Mouse (Mus musculus): ENCODE measurements around the gene Pex11g. TPM values are rescaled to one million over a fixed set of nuclear protein-coding genes. Genes with fewer than 3 reads are reported as not detected.
A peak's percentile ranks its signal among the peaks of the same experiment; 100 is the strongest.

The Pex11g gene
- polyA plus RNA-seq, 1 experiment from 2014 or later, result 3.1 TPM

DNA sequence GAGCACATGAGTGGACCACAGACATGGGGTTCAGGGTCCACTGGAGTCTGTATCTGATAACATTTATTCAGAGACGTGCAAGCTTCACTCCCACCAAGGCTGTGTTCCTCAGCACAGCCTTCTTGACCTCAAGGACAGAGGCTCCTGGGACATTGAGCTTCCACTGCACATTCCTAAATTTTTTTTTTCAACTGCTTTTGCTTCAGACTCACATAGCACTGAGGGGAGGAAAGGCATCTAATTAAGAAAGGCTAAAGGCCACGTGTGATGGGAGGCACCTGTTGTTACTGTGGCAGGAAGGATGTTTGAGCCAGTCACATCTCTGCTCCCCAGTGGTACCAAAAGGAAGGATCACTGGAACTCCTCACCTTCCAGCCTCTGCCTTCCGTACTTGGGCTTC is 36.4 kb downstream of the Pex11g start:
- H3K27ac ChIP-seq (ENCODE audit: low read depth, low read length), result no peak overlapping the region
- no peak for ATAC-seq (replicated peaks; ENCODE audit: insufficient number of reproducible peaks, low FRiP score, low TSS enrichment)
- peaks cover 10% of the 10 kb centered on the region for H3K36me3 ChIP-seq (ENCODE audit: control insufficient read depth, insufficient read depth, low read length)
- H3K4me1 ChIP-seq (ENCODE audit: control insufficient read depth, insufficient read depth, low read length), result 0 out of 2 replicates have a peak, but pooled peaks cover 2% of the 10 kb centered on the region
- H3K4me3 ChIP-seq (ENCODE audit: low read depth, low read length), result no peak overlapping the region
- no peak overlapping the region for H3K9ac ChIP-seq (ENCODE audit: low read depth, low read length)
- no peak overlapping the region for H3K4me2 ChIP-seq
- 76% methylated on average over 3 of the region's 3 CpGs for WGBS (ENCODE audit: insufficient replicate concordance)
- H3K27me3 ChIP-seq (ENCODE audit: control insufficient read depth, insufficient read depth, low read length), result no peaks in the 10 kb centered on the region
- H3K9me3 ChIP-seq (replicated peaks; ENCODE audit: control insufficient read depth, low read length), result no peaks in the 10 kb centered on the region

GRCm38 (mm10) chr8:3429966-3430365 is 37.5 kb downstream of the Pex11g start:
- Histone ChIP-seq H3K4me2 (no peak overlapping the region), H3K27ac (ENCODE audit: low read depth, low read length) (no peak overlapping the region), H3K4me1 (ENCODE audit: control insufficient read depth, insufficient read depth, low read length) (0 out of 2 replicates have a peak, but pooled peaks cover 2% of the 10 kb centered on the region), H3K36me3 (ENCODE audit: control insufficient read depth, insufficient read depth, low read length) (peaks cover 6% of the 10 kb centered on the region), H3K9ac (ENCODE audit: low read depth, low read length) (no peak overlapping the region), H3K4me3 (ENCODE audit: low read depth, low read length) (no peak overlapping the region), H3K9me3 (replicated peaks; ENCODE audit: control insufficient read depth, low read length) (no peaks in the 10 kb centered on the region), H3K27me3 (ENCODE audit: control insufficient read depth, insufficient read depth, low read length) (no peaks in the 10 kb centered on the region)
- no peak for ATAC-seq (replicated peaks; ENCODE audit: insufficient number of reproducible peaks, low FRiP score, low TSS enrichment)
- 68% methylated on average over 2 of the region's 2 CpGs for WGBS (ENCODE audit: insufficient replicate concordance)

DNA sequence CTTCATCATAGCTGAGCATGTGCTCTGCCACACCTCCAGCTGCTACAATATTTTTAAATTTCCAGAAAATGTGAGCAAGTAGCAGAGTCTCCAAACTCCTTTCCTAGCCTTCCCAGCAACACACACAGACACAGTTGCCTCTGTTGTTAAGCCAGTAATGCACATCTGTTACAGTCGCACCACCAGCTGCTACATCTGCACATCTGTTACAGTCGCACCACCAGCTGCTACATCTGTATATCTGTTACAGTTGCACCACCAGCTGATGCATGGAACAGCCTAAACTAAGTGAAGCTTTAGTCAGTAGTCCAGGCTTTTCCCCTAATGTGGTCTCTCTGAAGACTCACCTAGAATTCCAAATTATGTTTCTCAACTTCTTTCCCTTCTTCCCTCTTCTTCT is 39.1 kb downstream of the Pex11g start:
- H3K4me3 ChIP-seq (ENCODE audit: low read depth, low read length), result no peak overlapping the region
- H3K27ac ChIP-seq (ENCODE audit: low read depth, low read length), result no peak overlapping the region
- no peaks in the 10 kb centered on the region for H3K27me3 ChIP-seq (ENCODE audit: control insufficient read depth, insufficient read depth, low read length)
- H3K4me1 ChIP-seq (ENCODE audit: control insufficient read depth, insufficient read depth, low read length), result 0 out of 2 replicates have a peak, but pooled peaks cover 2% of the 10 kb centered on the region
- H3K36me3 ChIP-seq (ENCODE audit: control insufficient read depth, insufficient read depth, low read length), result peaks cover 6% of the 10 kb centered on the region
- no peak overlapping the region for H3K9ac ChIP-seq (ENCODE audit: low read depth, low read length)
- ATAC-seq (replicated peaks; ENCODE audit: insufficient number of reproducible peaks, low FRiP score, low TSS enrichment), result no peak
- 78% methylated on average over 2 of the region's 2 CpGs for WGBS (ENCODE audit: insufficient replicate concordance)
- H3K9me3 ChIP-seq (replicated peaks; ENCODE audit: control insufficient read depth, low read length), result no peaks in the 10 kb centered on the region
- no peak overlapping the region for H3K4me2 ChIP-seq

DNA sequence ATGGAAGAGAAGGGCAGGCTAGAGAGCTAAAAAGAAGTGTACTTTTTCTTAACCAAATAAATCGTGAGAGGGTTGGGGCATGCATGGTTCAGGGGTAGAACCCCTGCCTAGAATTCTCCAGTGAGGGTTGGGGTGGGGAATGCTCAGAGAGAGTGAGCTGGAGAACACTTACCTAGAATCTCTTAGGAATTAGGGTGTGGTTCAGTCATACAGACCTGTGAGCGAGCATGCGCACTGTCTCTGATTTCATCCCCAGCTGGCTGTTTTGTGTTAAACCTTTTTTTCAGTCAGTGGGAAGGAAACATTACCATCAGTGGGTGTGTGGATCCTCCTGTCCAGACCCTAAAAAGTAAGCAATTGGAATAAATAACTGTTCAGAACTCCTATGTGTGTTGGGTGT is 41.3 kb downstream of the Pex11g start:
- peaks cover 6% of the 10 kb centered on the region for H3K4me1 ChIP-seq (ENCODE audit: control insufficient read depth, insufficient read depth, low read length)
- H3K4me3 ChIP-seq (ENCODE audit: low read depth, low read length), result no peak overlapping the region
- no peaks in the 10 kb centered on the region for H3K9me3 ChIP-seq (replicated peaks; ENCODE audit: control insufficient read depth, low read length)
- no peak overlapping the region for H3K27ac ChIP-seq (ENCODE audit: low read depth, low read length)
- WGBS (ENCODE audit: insufficient replicate concordance), result 83% methylated on average over 3 of the region's 3 CpGs
- ATAC-seq (replicated peaks; ENCODE audit: insufficient number of reproducible peaks, low FRiP score, low TSS enrichment), result no peak
- no peak overlapping the region for H3K4me2 ChIP-seq
- peaks cover 2% of the 10 kb centered on the region; the same call in 1 of the 2 replicates for H3K36me3 ChIP-seq (ENCODE audit: control insufficient read depth, insufficient read depth, low read length)
- H3K9ac ChIP-seq (ENCODE audit: low read depth, low read length), result no peak overlapping the region
- no peaks in the 10 kb centered on the region for H3K27me3 ChIP-seq (ENCODE audit: control insufficient read depth, insufficient read depth, low read length)

- Histone ChIP-seq H3K4me3 (ENCODE audit: low read depth, low read length) (no peak overlapping the region), H3K9ac (ENCODE audit: low read depth, low read length) (no peak overlapping the region), H3K27ac (ENCODE audit: low read depth, low read length) (no peak overlapping the region), H3K4me1 (ENCODE audit: control insufficient read depth, insufficient read depth, low read length) (peaks cover 8% of the 10 kb centered on the region), H3K4me2 (no peak overlapping the region), H3K9me3 (replicated peaks; ENCODE audit: control insufficient read depth, low read length) (no peaks in the 10 kb centered on the region), H3K27me3 (ENCODE audit: control insufficient read depth, insufficient read depth, low read length) (no peaks in the 10 kb centered on the region), H3K36me3 (ENCODE audit: control insufficient read depth, insufficient read depth, low read length) (peaks cover 2% of the 10 kb centered on the region; the same call in 1 of the 2 replicates)
- 91% methylated on average over 5 of the region's 5 CpGs for WGBS (ENCODE audit: insufficient replicate concordance)
- ATAC-seq (replicated peaks; ENCODE audit: insufficient number of reproducible peaks, low FRiP score, low TSS enrichment), result no peak
Observed at GRCm38 (mm10) chr8:3425217-3425616, 42.3 kb downstream of the Pex11g start.

DNA sequence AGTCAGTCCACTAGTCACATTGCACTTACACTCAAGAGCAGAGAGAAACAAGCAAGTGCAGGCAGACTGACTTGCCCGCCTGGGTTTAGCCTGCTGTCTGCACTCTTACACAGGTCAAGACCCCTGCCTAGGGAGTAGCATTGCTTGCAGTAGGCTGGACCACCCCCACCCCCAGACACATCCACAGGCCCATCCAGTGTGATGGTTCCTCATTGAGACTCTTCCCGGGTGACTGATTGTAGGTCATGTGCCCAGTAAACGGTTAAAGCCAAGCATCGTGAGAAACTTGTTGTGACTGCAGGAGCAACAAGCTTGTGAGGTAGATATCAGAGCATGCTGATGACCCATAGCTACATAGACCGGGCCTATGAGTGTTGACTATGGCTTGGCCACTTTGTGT is 46.0 kb downstream of the Pex11g start:
- no peaks in the 10 kb centered on the region for H3K27me3 ChIP-seq (ENCODE audit: control insufficient read depth, insufficient read depth, low read length)
- no peak overlapping the region for H3K4me2 ChIP-seq
- WGBS (ENCODE audit: insufficient replicate concordance), result 86% methylated on average over 5 of the region's 5 CpGs
- no peak overlapping the region for H3K9ac ChIP-seq (ENCODE audit: low read depth, low read length)
- no peak overlapping the region for H3K27ac ChIP-seq (ENCODE audit: low read depth, low read length)
- H3K36me3 ChIP-seq (ENCODE audit: control insufficient read depth, insufficient read depth, low read length), result no peaks in the 10 kb centered on the region
- H3K9me3 ChIP-seq (replicated peaks; ENCODE audit: control insufficient read depth, low read length), result no peaks in the 10 kb centered on the region
- H3K4me1 ChIP-seq (ENCODE audit: control insufficient read depth, insufficient read depth, low read length), result peaks cover 27% of the 10 kb centered on the region
- no peak for ATAC-seq (replicated peaks; ENCODE audit: insufficient number of reproducible peaks, low FRiP score, low TSS enrichment)
- H3K4me3 ChIP-seq (ENCODE audit: low read depth, low read length), result no peak overlapping the region

GRCm38 (mm10) chr8:3420105-3420706 is 47.3 kb downstream of the Pex11g start:
- ATAC-seq (replicated peaks; ENCODE audit: insufficient number of reproducible peaks, low FRiP score, low TSS enrichment), result no peak
- peaks cover 29% of the 10 kb centered on the region for H3K4me1 ChIP-seq (ENCODE audit: control insufficient read depth, insufficient read depth, low read length)
- no peaks in the 10 kb centered on the region for H3K36me3 ChIP-seq (ENCODE audit: control insufficient read depth, insufficient read depth, low read length)
- no peak overlapping the region for H3K4me3 ChIP-seq (ENCODE audit: low read depth, low read length)
- no peak overlapping the region for H3K4me2 ChIP-seq
- 0 out of 2 replicates have a peak overlapping the region, but pooled peaks have one; percentile 10 for H3K9ac ChIP-seq (ENCODE audit: low read depth, low read length)
- 0 out of 2 replicates have a peak overlapping the region, but pooled peaks have one; percentile 1 for H3K27ac ChIP-seq (ENCODE audit: low read depth, low read length)
- H3K27me3 ChIP-seq (ENCODE audit: control insufficient read depth, insufficient read depth, low read length), result no peaks in the 10 kb centered on the region
- WGBS (ENCODE audit: insufficient replicate concordance), result 75% methylated on average over 10 of the region's 10 CpGs
- no peaks in the 10 kb centered on the region for H3K9me3 ChIP-seq (replicated peaks; ENCODE audit: control insufficient read depth, low read length)

- no peaks in the 10 kb centered on the region for H3K27me3 ChIP-seq (ENCODE audit: control insufficient read depth, insufficient read depth, low read length)
- no peak for ATAC-seq (replicated peaks; ENCODE audit: insufficient number of reproducible peaks, low FRiP score, low TSS enrichment)
- H3K4me3 ChIP-seq (ENCODE audit: low read depth, low read length), result no peak overlapping the region
- WGBS (ENCODE audit: insufficient replicate concordance), result 58% methylated on average over 1 of the region's 1 CpGs
- H3K9me3 ChIP-seq (replicated peaks; ENCODE audit: control insufficient read depth, low read length), result no peaks in the 10 kb centered on the region
- H3K27ac ChIP-seq (ENCODE audit: low read depth, low read length), result peak overlapping the region; percentile 73; the same call in 1 of the 2 replicates
- H3K4me2 ChIP-seq, result peak overlapping the region; percentile 51; the same call in 1 of the 2 replicates
- H3K4me1 ChIP-seq (ENCODE audit: control insufficient read depth, insufficient read depth, low read length), result peaks cover 37% of the 10 kb centered on the region
- H3K36me3 ChIP-seq (ENCODE audit: control insufficient read depth, insufficient read depth, low read length), result no peaks in the 10 kb centered on the region
- H3K9ac ChIP-seq (ENCODE audit: low read depth, low read length), result 0 out of 2 replicates have a peak overlapping the region, but pooled peaks have one; percentile 49
Observed at GRCm38 (mm10) chr8:3418101-3418500, 49.4 kb downstream of the Pex11g start.

DNA sequence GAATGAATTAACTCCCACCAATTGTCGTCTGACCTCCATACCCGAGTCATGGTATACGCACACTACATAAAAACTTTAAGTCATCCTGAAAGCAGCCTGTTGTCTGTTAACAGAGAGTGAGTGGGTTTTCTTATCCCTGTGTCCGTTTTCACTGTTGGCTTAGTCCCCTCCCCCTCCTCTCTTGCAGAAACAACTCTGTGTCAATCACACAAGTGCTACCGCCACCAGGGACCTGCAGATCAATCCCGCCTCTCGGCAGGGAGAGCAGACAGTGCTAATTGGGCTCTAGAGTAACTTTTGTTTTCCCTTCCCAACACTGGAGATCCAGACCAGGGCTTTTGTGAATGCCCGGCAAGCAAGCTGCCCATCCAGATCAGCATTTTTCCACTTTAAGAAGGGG is 50.0 kb downstream of the Pex11g start:
- no peaks in the 10 kb centered on the region for H3K27me3 ChIP-seq (ENCODE audit: control insufficient read depth, insufficient read depth, low read length)
- H3K36me3 ChIP-seq (ENCODE audit: control insufficient read depth, insufficient read depth, low read length), result no peaks in the 10 kb centered on the region
- 5% methylated on average over 8 of the region's 8 CpGs for WGBS (ENCODE audit: insufficient replicate concordance)
- H3K9ac ChIP-seq (ENCODE audit: low read depth, low read length), result peak overlapping the region; percentile 49; the same call in 1 of the 2 replicates
- H3K4me1 ChIP-seq (ENCODE audit: control insufficient read depth, insufficient read depth, low read length), result peaks cover 37% of the 10 kb centered on the region
- H3K27ac ChIP-seq (ENCODE audit: low read depth, low read length), result peak overlapping the region; percentile 73
- no peak; the same call in 1 of the 2 replicates for ATAC-seq (replicated peaks; ENCODE audit: insufficient number of reproducible peaks, low FRiP score, low TSS enrichment)
- peak overlapping the region; percentile 51 for H3K4me2 ChIP-seq
- 0 out of 2 replicates have a peak overlapping the region, but pooled peaks have one; percentile 2 for H3K4me3 ChIP-seq (ENCODE audit: low read depth, low read length)
- H3K9me3 ChIP-seq (replicated peaks; ENCODE audit: control insufficient read depth, low read length), result no peaks in the 10 kb centered on the region

Measured in heart, embryonic 11.5 days (tissue).